In genomic region chr13:81176820-81177219, GRCm38 (mm10) we compare ENCODE assay signal across 22 mouse cellular contexts.
DNase-seq lines count a peak whose midpoint lies in the region; ATAC-seq and TF ChIP-seq lines count a peak whose summit lies in the region.
"Had no signal": no experiment of that assay in that cellular context is flagged by ENCODE, and none has a peak within 500 bp of the region (broad histone marks: within the 10 kb centered on the region; RNA-seq: fewer than 3 reads in every experiment).

No protein-coding gene starts in this region.

- peak; percentile 82 for DNase-seq in 416B (ENCODE audit: low read depth)
- no peak for DNase-seq in G1E (ENCODE audit: low spot score)
- no peak for DNase-seq in layer of hippocampus, adult 18-20 months (ENCODE audit: low spot score in 2 of 2)
- no peak for DNase-seq in lung, postnatal 14 days
- no peak for DNase-seq in thymus, postnatal 25 days
- DNase-seq: adrenal gland, postnatal 14 days; cerebellum, adult 18-20 months; cerebellum, adult 9-11 months; embryo, embryonic 11 days; gastrocnemius, postnatal 36 days; heart, adult 18-20 months; heart, postnatal 10 days had no signal

- WGBS in kidney, embryonic 16.5 days: 89% methylated on average over 4 of the region's 4 CpGs

- H3K27ac ChIP-seq in kidney, embryonic 16.5 days (ENCODE audit: low read length): no peak overlapping the region
- H3K27ac ChIP-seq: embryonic facial prominence, embryonic 15.5 days; forebrain, embryonic 10.5 days; heart, embryonic 10.5 days; hindbrain, embryonic 15.5 days had no signal

- H3K4me1 ChIP-seq in G1E (ENCODE audit: insufficient read depth, low read depth, low read length): peaks cover 5% of the 10 kb centered on the region
- H3K4me1 ChIP-seq in kidney, embryonic 16.5 days (ENCODE audit: insufficient read depth, low read length): peaks cover 5% of the 10 kb centered on the region
- H3K4me1 ChIP-seq: embryonic facial prominence, embryonic 15.5 days; forebrain, embryonic 10.5 days; heart, embryonic 10.5 days; hindbrain, embryonic 15.5 days had no signal

- ATAC-seq in G1E (ENCODE audit: extremely low read depth, insufficient number of reproducible peaks, low FRiP score, poor library complexity, severe bottlenecking): peak; percentile 49; the same call in 1 of the 2 replicates
- peak; percentile 47 to 52 for ATAC-seq in hematopoietic stem cell, adult 5-6 weeks (replicated peaks in 1 of 2; ENCODE audit: insufficient read depth in 1 of 2, low FRiP score in 2 of 2, low TSS enrichment in 1 of 2, low read depth in 1 of 2, poor library complexity in 2 of 2, severe bottlenecking in 2 of 2)
- ATAC-seq in megakaryocyte-erythroid progenitor cell, adult 5-6 weeks (replicated peaks; ENCODE audit: low FRiP score, low TSS enrichment, poor library complexity, severe bottlenecking): peak; percentile 59; the same call in 1 of the 2 replicates
- no peak for ATAC-seq in kidney, embryonic 16.5 days (ENCODE audit: low FRiP score, low TSS enrichment)
- ATAC-seq: forebrain, embryonic 14.5 days; intestine, postnatal 0 days had no signal

- H3K9ac ChIP-seq in kidney, embryonic 16.5 days (replicated peaks; ENCODE audit: low read length): no peak overlapping the region
- H3K9ac ChIP-seq: embryonic facial prominence, embryonic 15.5 days; hindbrain, embryonic 15.5 days had no signal

- TF ChIP-seq CTCF in G1E (IDR thresholded peaks at IDR 0.05; ENCODE audit: low read depth, low read length): no peak

- H3K4me2 ChIP-seq in kidney, embryonic 16.5 days (replicated peaks; ENCODE audit: low read depth, low read length): no peak overlapping the region
- H3K4me2 ChIP-seq: embryonic facial prominence, embryonic 15.5 days; hindbrain, embryonic 15.5 days had no signal

- no peaks in the 10 kb centered on the region for H3K36me3 ChIP-seq in G1E (replicated peaks)
- no peaks in the 10 kb centered on the region for H3K36me3 ChIP-seq in kidney, embryonic 16.5 days (ENCODE audit: insufficient read depth, low read length)
- H3K36me3 ChIP-seq: embryonic facial prominence, embryonic 15.5 days; forebrain, embryonic 10.5 days; heart, embryonic 10.5 days; hindbrain, embryonic 15.5 days had no signal

- H3K27me3 ChIP-seq in G1E (ENCODE audit: insufficient read depth, low read length): peaks cover 4% of the 10 kb centered on the region; the same call in 1 of the 2 replicates
- H3K27me3 ChIP-seq in kidney, embryonic 16.5 days (ENCODE audit: insufficient read depth, low read length): no peaks in the 10 kb centered on the region
- H3K27me3 ChIP-seq: embryonic facial prominence, embryonic 15.5 days; hindbrain, embryonic 15.5 days had no signal

- no peak overlapping the region for H3K4me3 ChIP-seq in G1E (ENCODE audit: low read depth, low read length)
- no peak overlapping the region for H3K4me3 ChIP-seq in kidney, embryonic 16.5 days (ENCODE audit: low read length)
- H3K4me3 ChIP-seq: embryonic facial prominence, embryonic 15.5 days; erythroblast, embryonic 14.5 days; forebrain, embryonic 10.5 days; heart, embryonic 10.5 days; hindbrain, embryonic 15.5 days had no signal

- H3K9me3 ChIP-seq in G1E (replicated peaks): no peaks in the 10 kb centered on the region
- no peaks in the 10 kb centered on the region for H3K9me3 ChIP-seq in kidney, embryonic 16.5 days (ENCODE audit: low read length)
- H3K9me3 ChIP-seq: embryonic facial prominence, embryonic 15.5 days; forebrain, embryonic 10.5 days; heart, embryonic 10.5 days; hindbrain, embryonic 15.5 days had no signal
